Mouse (Mus musculus) megakaryocyte-erythroid progenitor cell, adult 5-6 weeks (primary cell): ENCODE data around the gene Olfr718-ps1. TPM values are rescaled to one million over a fixed set of nuclear protein-coding genes. Genes with fewer than 3 reads are reported as not detected.
"Not testable (repeated sequence)": the region's sequence is repeated elsewhere in the genome, so short reads cannot be mapped to it uniquely, and the experiment has no call there.

Source experiments
- ATAC-seq: replicated peaks from 2 replicates; pipeline ENCODE4 v1.8.0; 2016; ENCODE audit warnings: mild to moderate bottlenecking, inconsistent platforms; ENCODE audit not compliant: severe bottlenecking, poor library complexity, low FRiP score, low TSS enrichment
- total RNA-seq, 2 experiments: library from RNA; stranded (forward) in 1 of 2; stranded (reverse) in 1 of 2; fragments of 200-1000, 215-1000 nt in 1 of 2; fragments of >200 nt in 1 of 2; fragmentation: Nextera tagmentation in 1 of 2; gene quantifications; 2 replicates each; pipeline ENCODE4 v1.2.3; 2014 to 2017

Gene Olfr718-ps1
- total RNA-seq (2014; fragmentation: Nextera tagmentation) (not detected in 2 replicates), total RNA-seq (2017) (not detected in 2 replicates)

DNA sequence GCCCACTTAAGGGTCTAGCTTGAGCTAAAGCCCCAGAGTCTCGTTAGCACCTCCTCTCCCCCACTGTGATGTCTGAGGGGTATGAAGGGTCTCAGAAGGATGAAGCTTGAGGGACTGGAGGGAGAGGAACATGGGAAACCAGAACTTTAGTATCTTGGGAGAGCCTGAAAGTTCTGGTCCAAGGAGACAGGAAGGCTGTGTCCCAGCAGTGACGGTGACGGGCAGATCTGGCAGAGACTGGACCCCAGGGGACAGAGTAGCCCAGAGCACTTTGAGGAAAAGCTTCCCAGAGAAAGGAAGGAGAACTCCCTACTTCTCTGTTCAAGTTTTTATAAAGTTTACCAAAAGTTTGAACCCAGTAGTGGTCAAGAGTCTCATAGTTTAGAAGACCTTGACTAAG, at the start of gene Olfr718-ps1:
Gene Olfr718-ps1 (minus strand): TSS at position 101 of the 400 bp plus-strand sequence.
- ATAC-seq, result no peak

GRCm38 (mm10) chr5:143196506-143196905, 49.1 kb upstream of the Olfr718-ps1 start:
- no peak for ATAC-seq

DNA sequence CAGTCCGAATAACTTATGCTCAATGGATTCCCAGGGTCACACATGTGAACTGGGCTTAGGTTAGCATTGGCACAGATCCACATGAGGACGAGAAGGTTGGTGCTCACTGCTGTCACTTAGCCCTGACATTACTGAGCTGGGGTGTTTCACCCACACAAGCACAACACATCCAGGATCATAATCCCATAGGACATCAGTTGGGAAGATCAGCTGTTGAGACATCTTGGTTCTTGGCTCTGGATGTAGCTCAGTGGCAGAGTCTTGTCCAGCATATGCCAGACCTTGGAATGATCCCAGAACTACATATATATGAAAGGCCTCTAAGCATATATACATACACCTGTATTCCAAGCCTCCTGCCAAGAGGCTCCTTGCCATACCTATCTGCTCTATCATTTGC, 47.8 kb upstream of the Olfr718-ps1 start:
- ATAC-seq, result no peak

DNA sequence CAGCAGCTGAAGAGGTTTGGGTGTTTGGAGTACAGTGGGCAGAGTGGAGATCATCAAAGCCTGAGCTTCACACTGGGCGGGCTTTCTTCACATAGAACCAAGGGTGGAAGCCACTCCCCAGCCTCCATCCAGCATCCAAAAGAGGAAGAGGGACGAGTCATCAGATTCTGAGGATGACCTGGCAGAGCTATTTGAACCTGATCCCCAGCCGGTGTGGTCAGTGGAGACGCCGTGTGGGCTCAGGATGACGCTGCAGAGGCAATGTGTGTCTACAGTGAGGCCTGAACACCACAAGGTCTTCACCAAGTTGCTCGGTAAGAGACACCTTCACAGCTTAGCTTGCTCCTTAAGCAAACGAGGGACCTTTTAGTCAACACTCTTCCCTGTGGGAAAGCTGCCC, 47.4 kb upstream of the Olfr718-ps1 start:
- ATAC-seq, result not testable (repeated sequence)

DNA sequence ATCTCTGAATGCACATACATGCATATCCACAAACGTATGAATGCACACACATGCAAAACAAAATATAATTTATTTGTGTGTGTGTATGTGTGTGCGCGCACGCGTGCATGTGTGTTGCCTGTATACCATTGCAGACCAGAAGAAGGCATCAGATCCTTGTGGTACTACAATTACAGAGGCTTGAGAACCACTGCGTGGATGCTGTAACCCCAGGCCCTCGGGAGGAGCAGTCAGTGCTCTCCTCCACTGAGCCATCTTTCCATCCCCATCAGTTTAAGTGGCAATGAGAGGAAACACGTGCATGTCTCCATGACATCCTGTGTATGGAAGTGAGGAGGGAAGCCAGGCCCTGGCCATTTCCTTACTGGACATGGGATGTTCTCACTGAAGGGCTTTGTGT, 45.4 kb upstream of the Olfr718-ps1 start:
- ATAC-seq, result no peak

DNA sequence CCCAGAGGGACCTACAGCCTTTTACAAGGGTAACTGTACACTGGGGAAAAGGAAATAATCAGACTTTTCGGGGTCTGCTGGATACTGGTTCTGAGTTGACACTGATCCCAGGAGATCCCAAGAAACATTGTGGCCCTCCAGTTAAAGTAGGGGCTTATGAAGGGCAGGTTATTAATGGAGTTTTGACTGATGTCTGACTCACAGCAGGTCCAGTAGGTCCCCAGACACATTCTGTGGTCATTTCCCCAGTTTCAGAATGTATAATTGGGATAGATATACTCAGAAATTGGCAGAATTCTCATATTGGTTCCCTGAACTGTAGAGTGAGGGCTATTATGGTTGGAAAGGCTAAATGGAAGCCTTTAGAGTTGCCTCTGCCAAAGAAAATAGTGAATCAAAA, 40.6 kb upstream of the Olfr718-ps1 start:
- ATAC-seq, result not testable (repeated sequence)

GRCm38 (mm10) chr5:143180255-143181076, 33.1 kb upstream of the Olfr718-ps1 start, which contains the start of the genes Rbak and Spdye4b:
Rbak (minus strand) TSS chr5:143180775.
Spdye4b (plus strand) TSS chr5:143181017.
- peak; percentile 94 for ATAC-seq

DNA sequence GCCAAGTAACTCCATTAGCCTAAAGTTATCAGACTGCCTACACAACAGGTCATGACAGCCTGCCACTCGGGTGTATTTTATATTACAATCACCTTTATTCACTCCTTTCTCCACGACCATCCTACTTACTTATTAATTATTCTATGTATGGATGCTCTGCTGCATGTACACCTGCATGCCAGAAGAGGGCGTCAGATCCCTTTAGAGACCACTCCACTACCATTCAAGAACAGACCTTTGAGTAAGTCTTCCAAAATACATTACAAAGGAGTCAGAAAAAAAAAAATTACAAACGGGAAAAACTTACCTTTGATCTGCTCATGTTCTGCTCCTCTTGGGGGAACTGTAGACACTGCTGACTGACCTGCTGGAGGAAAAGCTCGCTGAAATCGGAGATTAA, 31.8 kb upstream of the Olfr718-ps1 start:
- ATAC-seq, result no peak

DNA sequence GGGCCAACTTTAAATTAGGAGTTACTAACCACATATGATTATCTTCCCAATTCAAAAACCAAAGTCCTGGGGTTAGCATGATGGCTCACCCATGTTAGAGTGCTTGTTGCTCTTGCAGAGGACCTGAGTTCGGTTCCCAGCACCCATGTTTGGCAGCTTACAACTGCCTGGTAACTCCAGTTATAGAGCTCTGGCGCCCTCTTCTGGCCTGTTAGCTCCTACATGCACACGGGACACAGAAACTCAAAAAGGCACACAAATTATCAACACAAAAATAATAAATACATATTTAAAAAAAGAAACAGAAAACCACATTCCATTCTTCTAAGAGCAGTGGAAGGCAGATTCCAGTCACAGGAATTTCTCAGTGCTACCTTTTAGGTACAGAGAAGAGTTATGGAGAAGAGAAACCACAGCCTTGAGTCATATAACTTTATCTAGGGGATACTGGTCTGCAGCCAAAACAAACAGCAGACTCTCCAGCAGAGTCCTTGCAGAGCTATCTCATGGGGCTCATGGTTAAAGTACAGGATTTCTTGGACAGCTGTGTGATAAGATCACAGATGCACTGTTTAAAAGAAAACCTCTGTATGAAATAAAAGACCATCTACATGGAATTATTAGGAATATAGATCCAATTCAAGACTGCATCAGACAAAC, 30.3 kb upstream of the Olfr718-ps1 start:
- no peak for ATAC-seq

- ATAC-seq, result no peak
These were observed 28.6 kb upstream of the Olfr718-ps1 start for GRCm38 (mm10) chr5:143175970-143176369.

GRCm38 (mm10) chr5:143165508-143166070, 18.2 kb upstream of the Olfr718-ps1 start:
- ATAC-seq, result peak; percentile 88

DNA sequence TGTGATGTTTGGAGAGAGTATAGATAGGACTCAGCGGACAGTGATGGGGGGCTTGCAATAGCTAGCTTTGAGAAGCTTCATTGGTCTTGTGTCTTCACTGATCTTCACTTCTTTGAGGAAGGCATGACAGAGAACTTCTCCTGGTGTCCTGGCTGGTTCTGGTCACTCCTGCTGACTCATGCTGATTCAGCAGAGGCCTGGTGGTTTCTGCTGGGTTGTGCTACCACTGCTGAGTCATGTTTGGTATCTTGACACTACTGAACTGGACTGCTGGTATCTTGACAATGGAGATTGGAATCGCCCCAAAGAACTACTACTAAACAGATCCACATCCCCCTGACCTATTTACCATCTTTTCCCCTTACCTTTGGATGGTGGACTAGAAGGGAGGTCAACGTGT, 8.2 kb upstream of the Olfr718-ps1 start:
- no peak for ATAC-seq

GRCm38 (mm10) chr5:143153756-143154155, 6.4 kb upstream of the Olfr718-ps1 start:
- ATAC-seq, result no peak

- no peak for ATAC-seq
These were observed 2.7 kb upstream of the Olfr718-ps1 start for GRCm38 (mm10) chr5:143150044-143150443.

GRCm38 (mm10) chr5:143149536-143149935, 2.2 kb upstream of the Olfr718-ps1 start:
- no peak for ATAC-seq

- no peak for ATAC-seq
These were observed 1.3 kb upstream of the Olfr718-ps1 start for GRCm38 (mm10) chr5:143148661-143149060.

GRCm38 (mm10) chr5:143137580-143137979, 9.8 kb downstream of the Olfr718-ps1 start:
- no peak for ATAC-seq

GRCm38 (mm10) chr5:143135042-143135441, 12.3 kb downstream of the Olfr718-ps1 start:
- no peak for ATAC-seq

DNA sequence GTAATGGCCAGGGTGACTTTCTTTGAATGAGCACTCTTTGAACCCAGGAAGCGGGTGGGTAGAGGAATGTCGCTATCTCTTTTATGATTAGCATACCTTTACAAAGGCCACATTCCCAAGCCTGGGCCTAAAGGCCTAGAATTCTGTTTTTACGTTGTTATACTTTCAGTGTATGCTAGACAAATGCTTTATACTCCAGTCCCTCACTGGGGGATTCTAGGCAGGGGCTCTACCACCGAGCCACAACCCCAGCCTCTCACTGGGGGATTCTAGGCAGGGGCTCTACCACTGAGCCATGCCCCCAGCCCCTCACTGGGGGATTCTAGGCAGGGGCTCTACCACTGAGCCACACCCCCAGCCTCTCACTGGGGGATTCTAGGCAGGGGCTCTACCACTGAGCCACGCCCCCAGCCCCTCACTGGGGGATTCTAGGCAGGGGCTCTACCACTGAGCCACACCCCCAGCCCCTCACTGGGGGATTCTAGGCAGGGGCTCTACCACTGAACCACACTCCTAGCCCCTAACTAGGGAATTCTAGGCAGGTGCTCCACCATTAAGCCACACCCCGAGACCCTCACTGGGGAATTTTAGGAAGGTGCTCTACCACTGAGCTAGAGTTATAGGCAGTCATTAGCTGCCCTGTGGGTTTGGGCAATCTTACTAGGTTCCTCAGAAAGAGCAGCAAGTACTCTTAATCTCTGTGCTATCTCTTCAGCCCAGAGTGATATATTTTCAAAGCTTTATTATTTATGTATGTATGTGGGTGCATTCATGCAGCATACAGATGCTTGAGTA, 13.0 kb downstream of the Olfr718-ps1 start:
- ATAC-seq, result not testable (repeated sequence)
